Mouse (Mus musculus): ENCODE data around the gene Ccdc50.

Ccdc50 gene

DNA sequence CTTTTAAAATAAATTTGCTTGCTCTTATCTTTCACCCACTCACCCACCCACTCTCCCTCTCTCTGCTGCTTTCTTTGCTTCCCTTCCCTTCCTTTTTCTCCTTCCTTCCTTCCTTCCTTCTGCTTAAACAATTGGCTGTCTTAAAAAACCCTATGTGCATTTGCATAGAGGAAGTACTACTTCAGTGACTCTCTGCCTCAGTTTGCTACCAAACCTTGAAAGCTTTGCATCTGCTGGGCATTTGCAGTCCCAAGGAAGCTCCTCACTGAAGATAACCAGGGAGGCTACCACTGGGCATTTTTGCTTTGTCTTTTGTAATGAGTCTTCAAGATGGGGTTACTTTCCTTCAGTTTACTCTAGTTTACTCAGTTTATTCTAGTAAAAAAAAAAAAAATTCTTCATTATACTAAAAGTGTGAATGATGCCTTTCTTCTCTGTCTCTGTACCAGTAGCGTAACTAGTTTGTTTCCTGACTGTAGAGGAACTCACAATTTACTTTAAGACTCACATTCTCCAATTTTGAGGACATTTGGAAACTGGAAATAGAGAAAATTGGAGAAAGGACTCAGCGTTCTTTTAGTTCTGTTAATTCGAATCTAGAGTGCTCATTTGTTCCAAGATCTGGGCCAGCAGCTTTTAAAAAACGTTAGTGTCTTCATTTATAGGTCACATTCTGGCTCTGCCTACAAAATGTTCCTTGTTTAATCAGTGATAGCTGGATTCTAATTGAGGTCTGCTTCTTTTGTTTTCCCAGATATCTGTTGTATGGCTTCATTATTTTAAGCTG is 6.8 kb downstream of the Ccdc50 start:
- no peak for DNase-seq (ENCODE audit: extremely low spot score)

DNA sequence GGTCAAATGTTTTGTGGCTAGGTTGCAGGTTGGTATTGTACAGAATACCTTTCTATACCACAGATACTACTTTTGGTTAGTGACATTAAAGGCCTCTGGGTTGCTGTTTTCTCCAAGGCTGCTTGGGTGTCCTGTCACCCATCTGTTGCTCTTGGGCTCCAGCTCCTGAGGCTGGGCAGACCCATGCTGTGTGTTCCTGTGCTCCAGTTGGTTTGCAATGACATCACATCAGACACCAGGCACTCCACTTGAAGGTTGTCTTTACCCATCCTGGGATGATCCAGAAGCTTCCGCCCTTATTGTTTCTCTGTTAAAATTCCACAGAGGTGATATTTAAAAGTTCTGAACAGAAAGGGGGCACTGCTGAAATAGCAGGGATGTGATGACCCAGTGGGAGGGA is 8.3 kb downstream of the Ccdc50 start:
- DNase-seq (ENCODE audit: extremely low spot score): no peak

DNA sequence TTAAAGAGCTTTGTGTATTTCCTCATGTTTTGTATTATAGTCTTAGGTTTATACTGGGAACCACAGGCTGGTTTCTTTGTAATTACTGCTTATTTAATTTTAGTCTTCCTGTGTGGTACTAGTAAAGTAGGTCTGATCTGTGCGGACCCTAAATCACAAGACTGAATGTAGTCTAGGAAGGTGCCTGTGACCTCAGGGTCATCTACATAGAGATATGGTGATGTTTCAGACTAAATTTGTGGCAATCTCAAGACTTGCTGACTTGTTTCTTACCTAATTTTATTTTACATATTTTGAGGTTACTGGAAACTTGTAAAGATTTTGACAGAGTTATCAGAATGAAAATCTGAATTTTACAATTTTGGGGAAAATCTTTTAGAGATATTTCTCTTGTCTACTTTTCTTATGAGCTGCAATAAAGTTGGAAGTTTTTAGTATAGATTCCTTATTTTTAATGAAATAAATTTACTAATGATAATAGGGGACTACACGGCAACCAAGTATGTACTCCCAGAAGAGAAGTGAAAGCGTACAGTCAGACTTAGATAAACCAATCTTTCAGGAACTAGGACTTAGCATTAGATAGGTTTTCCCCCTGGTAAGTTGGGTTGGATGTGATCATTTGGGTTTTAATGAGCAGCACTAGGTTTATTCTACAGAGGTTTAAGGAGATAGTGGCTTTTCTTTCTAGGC is 10.5 kb downstream of the Ccdc50 start:
- DNase-seq (ENCODE audit: extremely low spot score): no peak

DNA sequence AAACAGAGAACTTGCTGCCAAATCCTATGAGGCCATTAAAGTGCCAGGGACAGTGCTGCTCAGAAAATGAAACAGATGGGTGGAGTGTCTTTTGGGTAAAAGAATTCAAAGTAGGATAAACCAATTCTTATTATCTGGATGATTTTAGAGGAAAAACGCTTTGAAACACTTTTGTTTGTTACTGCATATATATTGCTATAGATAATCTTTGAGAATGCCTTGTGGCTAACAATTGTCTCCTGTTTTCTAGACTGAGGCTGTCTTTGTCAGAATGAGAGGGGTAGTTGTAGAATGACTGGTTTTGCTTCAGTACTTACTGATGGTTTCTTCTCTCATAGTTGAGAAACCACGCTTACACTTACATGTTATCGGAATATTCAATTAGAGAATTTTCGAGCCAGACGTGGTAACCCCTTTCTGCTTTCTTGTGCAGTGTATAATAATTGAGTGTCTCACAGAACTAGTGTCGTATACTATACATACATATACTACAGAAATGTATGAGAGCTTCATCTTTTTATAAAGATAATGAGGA is 11.1 kb downstream of the Ccdc50 start:
- DNase-seq (ENCODE audit: extremely low spot score): no peak

DNA sequence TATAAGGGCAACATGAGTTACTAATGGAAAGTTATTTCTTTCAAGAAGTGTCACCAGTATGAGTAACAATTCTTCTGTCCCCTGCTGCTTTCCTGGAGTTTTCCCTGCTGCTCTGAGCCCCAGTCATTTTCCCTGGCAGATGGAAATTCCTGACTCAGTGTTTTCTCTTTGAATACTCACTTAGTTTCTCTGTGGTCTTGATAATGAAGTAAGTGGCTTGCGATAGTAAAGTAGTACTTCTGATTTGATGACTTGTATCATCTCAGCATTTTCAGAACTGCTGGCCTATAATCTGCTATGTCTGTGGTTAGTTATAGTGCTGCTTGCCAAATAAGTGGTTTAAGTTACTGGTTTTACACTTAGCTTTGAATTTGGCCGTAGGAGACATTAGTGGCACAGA is 12.9 kb downstream of the Ccdc50 start:
- DNase-seq (ENCODE audit: extremely low spot score): no peak

DNA sequence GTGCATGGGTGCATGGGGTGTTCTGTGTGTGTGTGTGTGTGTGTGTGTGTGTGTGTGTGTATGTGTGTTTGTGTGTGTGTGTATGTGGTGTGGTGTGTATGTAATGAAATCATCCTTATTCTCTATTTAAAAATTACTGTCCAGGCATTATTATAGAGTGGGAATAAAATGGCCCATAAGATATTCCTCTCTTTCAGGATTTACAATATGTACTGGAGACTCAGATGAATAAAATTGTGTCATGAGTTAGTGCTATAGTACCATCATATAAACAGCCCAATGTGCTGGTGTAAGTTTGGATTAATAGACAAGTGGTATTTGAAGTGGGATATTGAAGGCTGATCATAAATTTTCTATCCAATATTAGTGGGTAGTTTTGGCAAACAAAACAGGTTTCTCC is 15.4 kb downstream of the Ccdc50 start:
- no peak for DNase-seq (ENCODE audit: extremely low spot score)

DNA sequence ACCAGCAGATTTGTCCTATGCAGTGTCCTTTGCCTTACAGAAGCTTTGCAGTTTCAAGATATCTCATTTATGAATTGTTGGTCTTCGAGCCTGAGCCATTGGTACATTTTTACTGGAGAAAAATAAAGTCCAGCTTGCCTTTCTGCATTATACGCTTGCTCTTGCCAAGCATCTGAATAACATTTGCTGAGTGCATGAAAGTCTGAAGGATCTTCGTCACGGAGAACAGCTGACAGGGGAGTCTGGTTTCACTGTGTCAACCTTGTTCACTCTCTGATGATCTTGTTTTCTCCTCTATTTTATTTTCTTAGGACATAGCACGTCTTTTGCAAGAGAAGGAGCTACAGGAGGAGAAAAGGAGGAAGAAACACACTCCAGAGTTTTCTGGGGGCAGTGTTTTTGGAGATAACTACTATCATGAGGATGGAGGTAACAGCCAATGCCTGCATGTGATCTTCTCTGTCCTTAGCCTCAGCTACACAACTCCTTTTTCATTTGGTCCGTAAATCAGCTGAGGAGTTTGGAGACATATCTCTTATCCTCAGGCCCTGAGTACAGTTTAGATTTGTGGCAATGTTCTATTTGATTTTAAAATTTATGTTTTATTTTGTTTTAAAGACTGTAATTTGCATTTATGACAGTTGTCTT is 28.4 kb downstream of the Ccdc50 start:
- no peak for DNase-seq (ENCODE audit: extremely low spot score)

DNA sequence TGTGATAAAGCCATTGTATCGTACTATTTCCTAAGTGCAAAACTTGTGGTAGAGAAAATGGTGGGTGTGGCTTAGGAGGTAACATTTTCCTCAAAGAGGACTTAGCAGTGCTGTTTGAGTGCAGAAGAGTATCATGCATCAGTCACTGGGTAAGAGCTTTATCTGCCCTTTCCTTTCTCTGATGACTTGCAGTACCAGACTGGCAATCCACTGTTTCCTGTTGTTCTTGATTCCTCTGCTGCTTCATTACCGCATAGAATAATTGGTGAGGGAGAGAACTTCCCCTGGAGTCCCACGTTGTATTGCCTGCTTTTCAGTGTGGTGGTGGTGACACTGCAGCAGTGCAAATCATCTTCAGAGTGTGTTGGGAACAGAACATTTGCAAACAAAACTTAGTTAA is 29.0 kb downstream of the Ccdc50 start:
- no peak for DNase-seq (ENCODE audit: extremely low spot score)

DNA sequence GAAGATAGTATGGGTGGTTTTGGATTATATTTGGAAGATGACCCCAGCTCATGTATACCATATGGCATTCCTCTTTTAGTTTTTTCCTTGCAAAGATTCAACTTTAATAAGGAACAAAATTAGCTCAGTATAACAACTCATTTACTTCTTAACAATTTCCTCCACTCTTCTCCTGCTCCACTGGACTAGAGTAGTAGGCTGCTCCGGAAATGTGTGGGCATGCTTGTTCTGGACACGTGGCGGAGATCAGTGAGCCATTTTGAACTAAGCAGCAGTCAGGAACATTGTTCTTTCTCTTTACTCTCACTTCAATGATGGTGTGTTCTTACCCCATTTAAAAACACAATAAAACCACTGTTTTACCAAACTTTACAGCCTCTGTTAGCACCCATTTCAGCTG is 32.3 kb downstream of the Ccdc50 start:
- DNase-seq (ENCODE audit: extremely low spot score): no peak

DNA sequence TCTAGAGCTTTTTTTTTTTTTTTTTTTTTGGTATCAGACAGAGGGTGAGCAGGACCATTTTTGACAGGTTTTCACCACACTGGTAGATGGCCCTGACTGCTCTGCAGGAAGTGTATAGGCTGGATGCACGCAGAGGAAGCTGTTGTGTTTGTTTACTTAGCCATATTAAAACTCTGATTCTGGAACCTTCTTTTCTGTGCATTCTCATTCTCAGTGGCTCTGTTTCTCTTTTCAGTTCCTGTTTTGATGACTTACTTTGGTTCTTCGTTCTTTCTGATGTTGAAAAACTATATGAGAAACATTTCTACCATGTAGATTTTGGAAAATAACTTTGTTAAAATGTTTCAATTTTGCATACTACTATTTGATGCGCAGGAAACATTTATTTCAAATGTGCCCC is 46.4 kb downstream of the Ccdc50 start:
- DNase-seq (ENCODE audit: extremely low spot score): no peak

DNA sequence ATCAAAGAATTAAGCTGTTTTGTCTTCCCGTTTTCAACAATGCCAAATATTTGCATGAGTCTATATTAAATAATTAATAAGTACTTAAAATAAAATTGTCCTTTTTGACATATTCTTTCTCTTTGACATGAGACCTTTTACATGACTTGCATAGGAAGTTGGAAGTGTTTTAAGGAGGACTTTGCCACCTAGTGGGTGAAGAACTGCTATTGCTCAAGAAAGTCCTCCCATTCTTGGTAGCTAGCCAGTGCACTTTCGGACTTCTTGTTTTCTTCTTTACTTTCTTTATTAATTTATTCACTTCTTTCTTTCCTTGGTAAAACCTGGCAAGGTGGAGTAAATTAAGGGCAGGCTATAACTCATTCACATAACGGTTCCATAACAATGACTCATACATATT is 55.3 kb downstream of the Ccdc50 start:
- DNase-seq (ENCODE audit: extremely low spot score): no peak

DNA sequence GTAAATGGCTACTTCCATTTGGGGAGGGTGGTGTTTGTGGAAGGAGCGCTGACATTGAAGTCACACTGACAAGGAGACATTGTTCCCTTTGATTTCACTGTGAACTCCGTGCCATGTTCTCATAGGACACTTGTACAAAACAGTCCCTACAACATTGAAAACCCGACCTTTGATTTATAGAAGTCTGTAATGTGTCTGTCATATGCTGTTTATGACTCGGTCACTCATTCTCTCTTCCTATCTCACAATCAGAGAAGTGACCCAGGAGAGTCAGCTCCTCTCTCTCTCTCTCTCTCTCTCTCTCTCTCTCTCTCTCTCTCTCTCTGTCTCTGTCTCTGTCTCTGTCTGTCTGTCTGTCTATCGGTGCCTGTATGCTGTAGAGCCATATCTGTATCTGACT is 60.7 kb downstream of the Ccdc50 start:
- no peak for DNase-seq (ENCODE audit: extremely low spot score)

DNA sequence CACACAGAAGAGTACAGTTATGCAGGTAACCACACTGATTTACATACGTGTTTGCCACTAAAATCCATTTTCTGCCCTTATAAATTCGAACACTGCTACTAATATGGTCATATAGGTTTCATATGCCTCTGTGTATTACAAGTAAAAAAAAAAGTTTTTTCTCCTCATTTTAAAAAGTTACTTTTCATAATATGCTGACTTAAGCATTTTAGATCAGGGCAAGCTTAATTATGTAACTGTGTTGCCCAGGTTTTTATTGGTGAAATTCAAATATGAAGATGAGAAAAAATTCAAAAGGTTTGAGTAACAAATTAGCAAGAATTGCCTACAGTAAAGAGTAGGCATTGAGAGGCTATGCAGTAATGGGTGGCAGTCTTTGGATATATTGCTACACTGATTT is 62.0 kb downstream of the Ccdc50 start:
- DNase-seq (ENCODE audit: extremely low spot score): no peak

DNA sequence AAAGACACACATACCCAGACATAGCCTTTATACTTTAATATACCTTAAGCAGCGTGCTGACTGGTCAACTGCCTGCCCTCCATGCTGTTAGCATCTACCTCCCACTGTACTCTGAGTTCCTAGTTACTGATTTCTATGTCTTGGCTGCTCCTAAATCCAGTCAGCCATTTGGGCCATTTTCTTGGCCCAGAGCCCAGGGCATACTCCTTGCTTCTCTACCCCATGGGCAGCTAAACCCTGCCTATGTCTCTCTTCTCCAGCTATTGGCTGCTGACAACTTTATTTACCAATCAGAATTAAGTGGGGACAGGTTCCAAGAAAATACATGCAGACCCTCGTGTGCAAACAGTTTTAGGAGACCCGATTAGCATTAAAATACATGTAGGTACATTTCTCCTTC is 64.7 kb downstream of the Ccdc50 start:
- no peak for DNase-seq (ENCODE audit: extremely low spot score)

DNA sequence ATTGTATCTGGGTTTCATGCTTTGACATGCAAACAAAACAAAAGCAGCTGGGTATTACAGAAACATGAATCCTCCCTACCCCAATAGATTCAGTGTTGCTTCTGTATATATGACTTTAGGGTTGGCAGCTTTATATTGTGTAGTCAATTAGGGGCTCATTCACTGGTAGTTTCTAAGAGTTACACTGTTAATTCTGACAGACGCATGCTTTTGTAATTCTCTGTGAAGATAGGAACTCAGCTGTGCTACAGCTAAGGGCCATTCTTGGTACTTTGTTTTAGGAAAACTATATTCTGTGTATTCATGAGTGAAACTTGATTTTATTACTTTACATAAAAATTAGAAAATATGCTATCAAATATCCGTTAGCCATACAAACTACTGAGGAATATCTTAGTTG is 65.2 kb downstream of the Ccdc50 start:
- no peak for DNase-seq (ENCODE audit: extremely low spot score)

DNA sequence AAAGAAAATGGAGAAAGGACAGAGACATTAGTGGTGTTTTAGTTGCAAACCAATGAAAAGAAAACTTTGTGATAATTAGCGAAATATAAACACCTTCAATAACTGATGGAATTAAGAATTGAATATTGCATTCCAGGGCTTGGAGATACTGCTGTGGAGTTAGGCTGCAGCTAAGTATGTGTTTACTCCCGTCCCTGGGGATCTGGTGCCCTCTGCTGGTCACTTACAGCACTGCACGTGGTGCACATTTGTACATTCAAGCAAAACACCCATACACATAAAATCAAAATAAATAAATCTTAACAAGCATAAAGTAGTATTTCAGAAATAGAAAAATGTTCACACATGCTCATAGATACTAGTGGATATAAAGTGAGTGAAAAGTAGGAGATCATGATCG is 68.6 kb downstream of the Ccdc50 start:
- DNase-seq (ENCODE audit: extremely low spot score): peak; percentile 71

DNA sequence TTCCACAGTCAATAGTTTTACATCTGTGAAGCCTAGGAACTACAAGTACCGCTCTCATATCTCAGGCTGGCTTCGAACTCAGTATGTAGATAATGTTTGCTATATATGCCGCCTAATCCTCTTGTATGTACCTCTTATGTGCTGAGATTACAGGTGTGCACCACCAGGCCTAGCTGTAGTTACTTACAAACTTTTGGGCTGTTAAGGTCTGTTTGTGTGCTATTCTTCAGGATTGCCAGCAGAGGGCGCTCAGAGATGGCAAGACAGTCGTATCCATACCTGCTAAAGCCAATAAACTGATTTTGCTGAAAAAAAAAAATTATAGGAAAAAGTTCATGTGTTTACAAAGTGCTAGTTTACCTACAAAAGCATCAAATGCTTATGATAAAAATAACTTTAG is 80.1 kb downstream of the Ccdc50 start:
- peak; percentile 30 for DNase-seq (ENCODE audit: extremely low spot score)

DNA sequence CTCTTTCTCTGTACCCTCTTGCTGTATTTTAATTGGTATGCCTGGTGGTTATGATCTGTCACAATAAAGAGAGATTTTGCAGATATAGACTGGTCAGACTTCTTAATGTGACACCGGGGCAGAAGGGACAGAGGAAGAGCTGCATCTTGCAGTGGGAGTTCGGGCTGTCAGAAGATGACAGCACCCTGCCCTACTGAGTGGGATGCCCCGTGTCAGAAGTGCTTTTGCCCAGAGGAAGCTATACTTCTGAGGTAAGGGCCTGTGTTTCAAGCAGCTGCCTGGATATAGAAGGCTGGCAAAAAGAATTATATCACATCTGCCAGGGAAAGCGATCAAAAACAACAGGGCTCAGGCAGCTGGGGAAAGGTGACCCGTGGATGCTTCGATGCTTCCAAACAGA is 82.7 kb downstream of the Ccdc50 start:
- no peak for DNase-seq (ENCODE audit: extremely low spot score)

DNA sequence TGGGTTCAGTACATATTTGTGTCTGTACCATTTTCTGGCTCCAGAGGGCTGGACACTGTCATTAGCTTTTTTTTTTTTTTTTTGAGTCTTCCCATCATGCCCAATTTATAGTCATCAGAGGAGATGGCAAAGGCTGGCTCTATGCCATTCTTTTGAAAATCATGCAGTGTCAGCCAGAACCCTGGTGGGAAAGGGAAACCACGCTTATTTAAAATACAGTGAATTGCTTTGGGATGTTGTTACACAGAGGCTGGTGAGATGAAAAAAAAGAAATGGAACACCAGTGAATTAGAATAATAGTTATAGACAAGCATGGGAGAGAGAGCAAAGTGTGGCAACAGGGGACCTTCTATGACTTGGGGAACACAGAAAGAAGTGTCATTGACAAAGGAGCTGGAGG is 95.2 kb downstream of the Ccdc50 start:
- DNase-seq (ENCODE audit: extremely low spot score): no peak
